Mouse (Mus musculus) c-Kit-negative CD71-positive TER-119-positive erythroid progenitor cells, embryonic 14.5 days (primary cell): ENCODE results near the gene Tfec.

Source experiments
- DNase-seq: peaks from one replicate; pipeline ENCODE4 v3.0.0-alpha.2; 2013; ENCODE audit warnings: low read depth, low spot score

Tfec gene

GRCm38 (mm10) chr6:16794036-16794435, 104.2 kb downstream of the Tfec start:
- no peak for DNase-seq

GRCm38 (mm10) chr6:16785166-16785565, 113.1 kb downstream of the Tfec start:
- no peak for DNase-seq
